Mouse (Mus musculus) hindbrain, embryonic 12.5 days (tissue): ENCODE measurements at regions not wholly inside any gene's neighbourhood (a gene's known extent, or its start where the extent isn't known, plus 50 kb on each side); places are given as distances from the start of the nearest gene placed in this dataset.
A peak's percentile ranks its signal among the peaks of the same experiment; 100 is the strongest.

Experiments
- ATAC-seq: fragments of 200-750 bp; cut with Nextera tagmentation; 2 replicates; pipeline ENCODE4 v1.8.0; 2017; ENCODE audit warnings: moderate TSS enrichment; ENCODE audit not compliant: low FRiP score
- H3K27ac ChIP-seq: fragments of 300-500 bp; sonication (generic); 2 replicates; pipeline ENCODE4 v1.5.1; 2016; ENCODE audit warnings: mild to moderate bottlenecking
- H3K27me3 ChIP-seq: fragments of 300-500 bp; sonication (generic); 2 replicates; pipeline ENCODE4 v1.6.1; 2016; ENCODE audit warnings: mild to moderate bottlenecking
- H3K36me3 ChIP-seq: fragments of 300-500 bp; sonication (generic); 2 replicates; pipeline ENCODE4 v1.6.1; 2016; ENCODE audit warnings: mild to moderate bottlenecking
- H3K4me1 ChIP-seq: fragments of 300-500 bp; sonication (generic); 2 replicates; pipeline ENCODE4 v1.6.1; 2016
- H3K4me2 ChIP-seq: fragments of 300-500 bp; sonication (generic); replicated peaks from 2 replicates; pipeline ENCODE4 v1.6.1; 2016; ENCODE audit warnings: mild to moderate bottlenecking
- H3K4me3 ChIP-seq: fragments of 300-500 bp; sonication (generic); 2 replicates; pipeline ENCODE4 v1.5.1; 2016; ENCODE audit warnings: mild to moderate bottlenecking
- H3K9ac ChIP-seq: fragments of 300-500 bp; sonication (generic); 2 replicates; pipeline ENCODE4 v1.6.1; 2016; ENCODE audit warnings: mild to moderate bottlenecking, moderate library complexity
- H3K9me3 ChIP-seq: fragments of 300-500 bp; sonication (generic); replicated peaks from 2 replicates; pipeline ENCODE4 v1.6.1; 2016; ENCODE audit warnings: mild to moderate bottlenecking
- WGBS: fragments of 180-500 bp; shearing (Covaris S2); methylation state at CpG from one replicate; pipeline ENCODE4 v1.1.7; 2016; 5-methylcytosine and 5-hydroxymethylcytosine counted together

DNA sequence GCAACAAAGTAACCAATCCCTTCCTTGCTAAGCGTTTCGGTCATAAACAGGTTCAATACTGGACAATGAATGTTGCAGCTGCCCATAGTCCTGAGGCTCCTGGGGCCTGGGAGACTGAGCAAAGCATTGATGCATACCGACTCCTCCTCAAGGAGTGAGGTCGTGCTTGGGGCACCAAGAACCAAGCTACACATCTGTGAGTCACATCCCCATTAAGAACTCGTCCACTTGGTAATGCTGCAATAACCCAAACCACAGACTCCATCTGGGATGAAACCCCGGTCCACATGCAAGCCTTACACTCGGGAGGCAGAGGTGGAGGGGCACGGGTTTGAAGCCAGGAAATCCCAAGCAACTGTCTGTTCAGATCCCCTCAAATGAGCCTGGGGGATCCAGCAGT, 85.3 kb upstream of the Ctnnb1 start:
- Histone ChIP-seq H3K9me3 (no peaks in the 10 kb centered on the region), H3K4me2 (no peak overlapping the region), H3K27me3 (no peaks in the 10 kb centered on the region), H3K9ac (no peak overlapping the region), H3K4me1 (no peaks in the 10 kb centered on the region), H3K36me3 (no peaks in the 10 kb centered on the region), H3K27ac (no peak overlapping the region), H3K4me3 (no peak overlapping the region)
- ATAC-seq, result no peak
- WGBS, result 77% methylated on average over 8 of the region's 8 CpGs

DNA sequence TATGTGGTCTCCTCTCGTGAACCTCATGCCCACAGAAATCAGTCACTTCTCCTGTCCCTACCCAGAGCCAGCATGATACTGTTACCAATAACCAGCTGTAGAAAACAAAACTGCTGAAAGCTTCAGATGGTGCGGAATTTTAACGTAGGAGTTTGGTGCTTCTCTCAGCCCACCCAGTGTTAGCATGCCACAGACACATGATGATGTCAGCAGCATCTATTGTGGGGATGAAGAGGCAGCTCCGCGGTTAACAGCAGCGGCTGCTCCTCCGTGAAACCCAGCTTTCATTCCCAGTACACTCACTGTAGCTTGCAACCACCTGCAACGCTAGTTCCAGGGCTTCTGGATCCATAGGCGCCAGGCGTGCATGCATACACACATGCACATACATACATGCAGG, 83.5 kb upstream of the Ctnnb1 start:
- Histone ChIP-seq H3K4me3 (no peak overlapping the region), H3K9me3 (no peaks in the 10 kb centered on the region), H3K36me3 (no peaks in the 10 kb centered on the region), H3K9ac (no peak overlapping the region), H3K27ac (no peak overlapping the region), H3K27me3 (no peaks in the 10 kb centered on the region), H3K4me2 (no peak overlapping the region), H3K4me1 (0 out of 2 replicates have a peak, but pooled peaks cover 3% of the 10 kb centered on the region)
- WGBS, result 83% methylated on average over 10 of the region's 10 CpGs
- ATAC-seq, result no peak

DNA sequence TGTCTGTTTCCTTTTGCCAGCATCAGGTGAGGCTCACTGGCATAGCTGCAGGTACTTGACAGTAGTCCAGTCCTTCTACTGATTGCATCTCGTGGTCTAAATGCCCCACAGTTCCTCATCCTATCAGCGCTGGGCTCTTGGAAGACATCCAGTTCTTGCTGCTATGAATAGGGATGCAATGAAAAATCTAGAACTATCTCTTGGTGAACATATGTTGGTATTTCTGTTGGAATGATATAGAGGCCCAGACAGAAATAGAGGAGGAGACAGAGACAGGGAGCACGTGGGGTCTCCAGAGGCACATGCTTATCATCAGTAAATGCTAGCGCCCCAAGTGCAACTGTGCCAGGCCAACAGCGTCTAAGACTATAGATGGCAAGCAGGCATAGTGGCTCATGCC, 81.4 kb upstream of the Ctnnb1 start:
- ATAC-seq, result no peak
- 0 out of 2 replicates have a peak, but pooled peaks cover 3% of the 10 kb centered on the region for H3K4me1 ChIP-seq
- no peaks in the 10 kb centered on the region for H3K36me3 ChIP-seq
- H3K27me3 ChIP-seq, result no peaks in the 10 kb centered on the region
- WGBS, result 91% methylated on average over 5 of the region's 5 CpGs
- no peak overlapping the region for H3K4me3 ChIP-seq
- no peak overlapping the region for H3K4me2 ChIP-seq
- H3K27ac ChIP-seq, result no peak overlapping the region
- no peak overlapping the region for H3K9ac ChIP-seq
- H3K9me3 ChIP-seq, result no peaks in the 10 kb centered on the region

DNA sequence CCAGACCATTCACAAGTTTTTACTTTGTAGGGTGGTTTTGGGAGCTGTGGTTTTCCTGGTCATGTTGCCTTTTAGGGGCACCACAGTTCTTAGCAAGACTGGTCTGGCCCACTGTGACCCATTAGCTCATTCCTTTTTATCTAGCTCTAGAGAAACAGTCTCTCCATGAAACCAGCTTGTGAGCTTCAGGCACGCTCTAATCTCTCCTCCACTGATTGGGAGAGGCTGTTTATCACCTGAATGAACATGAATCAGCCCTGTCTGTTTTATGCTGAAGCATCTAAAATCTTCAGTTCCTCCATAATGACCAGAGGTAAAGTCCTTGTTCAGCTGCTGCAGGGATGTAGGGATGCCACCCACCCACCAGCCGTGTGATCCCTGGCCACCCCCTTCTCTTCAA, 80.1 kb upstream of the Ctnnb1 start:
- H3K9me3 ChIP-seq, result no peaks in the 10 kb centered on the region
- H3K27ac ChIP-seq, result no peak overlapping the region
- H3K27me3 ChIP-seq, result no peaks in the 10 kb centered on the region
- no peak overlapping the region for H3K4me2 ChIP-seq
- no peaks in the 10 kb centered on the region for H3K36me3 ChIP-seq
- peaks cover 8% of the 10 kb centered on the region; the same call in 1 of the 2 replicates for H3K4me1 ChIP-seq
- 71% methylated on average over 2 of the region's 2 CpGs for WGBS
- no peak overlapping the region for H3K4me3 ChIP-seq
- H3K9ac ChIP-seq, result no peak overlapping the region
- ATAC-seq, result no peak

DNA sequence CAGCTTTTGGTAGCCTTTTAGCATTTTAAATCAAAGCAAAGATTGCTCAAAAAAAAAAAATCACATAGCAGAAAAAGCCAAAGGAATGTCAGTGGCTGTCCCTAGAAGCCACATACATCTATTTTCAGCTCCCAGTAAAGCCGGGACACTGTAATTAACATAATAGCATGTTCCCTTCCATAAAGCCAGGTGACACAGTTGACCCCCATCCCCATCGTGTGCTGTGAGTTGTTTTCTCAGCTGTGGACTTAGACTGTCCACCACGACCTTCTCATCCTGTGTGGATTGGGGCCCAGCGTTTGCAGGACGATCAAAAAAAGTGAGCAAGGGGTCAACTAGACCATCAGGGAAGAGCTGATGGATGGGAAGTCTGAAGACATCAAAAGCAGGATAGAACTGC, 78.9 kb upstream of the Ctnnb1 start:
- Histone ChIP-seq H3K4me3 (no peak overlapping the region), H3K27ac (no peak overlapping the region), H3K36me3 (no peaks in the 10 kb centered on the region), H3K9me3 (no peaks in the 10 kb centered on the region), H3K4me1 (peaks cover 11% of the 10 kb centered on the region; the same call in 1 of the 2 replicates), H3K9ac (no peak overlapping the region), H3K27me3 (no peaks in the 10 kb centered on the region), H3K4me2 (no peak overlapping the region)
- ATAC-seq, result no peak
- WGBS, result 63% methylated on average over 5 of the region's 5 CpGs

DNA sequence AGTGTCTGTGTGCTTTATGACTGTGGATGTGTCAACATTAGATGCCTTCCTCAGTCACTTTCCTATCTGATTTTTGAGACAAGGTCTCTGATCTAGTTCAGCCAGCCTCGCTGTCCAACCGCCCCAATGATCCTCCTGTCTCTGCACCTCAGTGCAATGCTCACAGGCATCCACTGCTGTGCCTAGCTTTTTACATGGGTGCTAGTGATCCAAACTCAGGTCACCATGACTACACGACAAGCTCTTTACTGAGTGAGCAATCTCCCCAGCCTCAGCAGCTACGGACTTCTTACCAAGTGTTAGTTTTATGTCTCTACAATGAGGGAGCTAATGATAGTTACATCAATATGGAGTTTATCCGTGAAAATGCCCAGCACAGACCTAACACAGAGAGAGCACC, 77.1 kb upstream of the Ctnnb1 start:
- Histone ChIP-seq H3K9ac (no peak overlapping the region), H3K36me3 (no peaks in the 10 kb centered on the region), H3K27me3 (no peaks in the 10 kb centered on the region), H3K27ac (no peak overlapping the region), H3K9me3 (no peaks in the 10 kb centered on the region), H3K4me3 (no peak overlapping the region), H3K4me2 (no peak overlapping the region), H3K4me1 (peaks cover 15% of the 10 kb centered on the region; the same call in 1 of the 2 replicates)
- WGBS, result 88% methylated on average over 5 of the region's 5 CpGs
- no peak for ATAC-seq

DNA sequence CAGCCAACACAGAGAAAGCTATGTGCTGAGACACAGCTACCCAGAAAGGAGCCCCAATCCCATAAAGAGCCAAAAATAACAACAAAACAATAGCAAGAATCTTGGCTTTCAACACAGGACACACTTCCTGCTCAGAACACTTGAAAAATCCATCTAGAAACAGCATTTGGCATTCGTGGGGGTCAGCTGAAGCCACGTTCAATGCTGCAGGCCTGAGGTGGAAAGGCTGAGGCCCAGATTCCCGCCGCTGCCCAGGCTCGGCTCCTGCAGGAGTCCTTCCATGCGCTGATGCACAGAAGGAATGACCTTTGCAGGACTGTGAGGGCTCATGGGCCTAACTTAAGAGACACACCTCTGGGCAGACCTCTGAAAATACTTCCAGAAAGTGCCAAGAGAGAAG, 76.4 kb upstream of the Ctnnb1 start:
- H3K4me2 ChIP-seq, result no peak overlapping the region
- no peak overlapping the region for H3K27ac ChIP-seq
- no peaks in the 10 kb centered on the region for H3K36me3 ChIP-seq
- peaks cover 15% of the 10 kb centered on the region; the same call in 1 of the 2 replicates for H3K4me1 ChIP-seq
- H3K4me3 ChIP-seq, result no peak overlapping the region
- no peaks in the 10 kb centered on the region for H3K27me3 ChIP-seq
- H3K9ac ChIP-seq, result no peak overlapping the region
- no peak for ATAC-seq
- WGBS, result 59% methylated on average over 6 of the region's 6 CpGs
- no peaks in the 10 kb centered on the region for H3K9me3 ChIP-seq

DNA sequence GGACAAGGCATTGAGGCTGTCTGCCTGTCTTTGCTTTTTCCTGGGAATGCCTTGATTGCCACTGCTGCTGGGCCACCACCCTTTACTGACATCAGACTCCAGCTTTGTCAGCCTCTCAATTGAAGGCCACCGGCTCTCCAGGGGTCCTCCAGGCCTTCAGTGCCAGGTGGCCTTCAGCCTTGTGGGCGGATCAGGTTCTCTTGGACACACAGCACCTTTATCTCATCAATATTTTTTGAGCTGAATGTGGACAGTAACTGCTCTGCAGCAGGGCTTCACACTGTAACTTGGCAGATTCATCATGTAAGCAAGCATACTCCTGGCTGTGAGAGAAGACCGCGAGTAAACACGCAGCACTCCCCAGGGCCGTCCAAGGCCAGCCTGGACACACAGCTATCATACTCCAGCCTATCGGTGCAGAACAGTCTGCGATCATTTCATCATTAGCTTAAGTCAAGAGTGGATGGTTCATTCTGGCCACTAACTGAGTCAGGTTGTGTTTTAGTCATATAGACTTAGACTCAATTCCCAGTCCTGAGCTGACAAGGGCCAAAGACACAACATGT, 75.9 kb upstream of the Ctnnb1 start:
- 88% methylated on average over 8 of the region's 8 CpGs for WGBS
- Histone ChIP-seq H3K4me3 (no peak overlapping the region), H3K9ac (no peak overlapping the region), H3K9me3 (no peaks in the 10 kb centered on the region), H3K4me1 (peaks cover 15% of the 10 kb centered on the region; the same call in 1 of the 2 replicates), H3K27me3 (no peaks in the 10 kb centered on the region), H3K36me3 (no peaks in the 10 kb centered on the region), H3K27ac (no peak overlapping the region), H3K4me2 (no peak overlapping the region)
- ATAC-seq, result no peak

DNA sequence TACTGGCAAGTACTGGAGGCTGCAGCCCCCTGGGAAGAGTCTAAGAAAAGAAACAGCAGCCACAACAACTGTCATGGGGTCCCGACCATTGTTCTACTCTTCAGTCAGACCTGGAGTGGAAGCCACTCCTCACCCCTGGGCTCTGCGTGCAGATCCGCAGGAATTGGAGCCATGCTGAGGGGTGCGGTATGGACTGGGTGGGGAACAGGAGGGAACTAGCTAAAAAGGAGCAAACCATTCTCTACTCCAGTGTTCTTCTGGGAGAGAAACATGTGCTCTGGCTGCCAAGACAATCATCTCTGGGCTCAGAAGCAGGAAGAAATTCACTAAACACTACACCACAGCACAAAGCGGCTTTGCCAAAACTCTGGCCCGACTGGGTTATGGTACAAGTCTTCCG, 74.7 kb upstream of the Ctnnb1 start:
- Histone ChIP-seq H3K9ac (no peak overlapping the region), H3K9me3 (no peaks in the 10 kb centered on the region), H3K4me2 (no peak overlapping the region), H3K4me1 (peaks cover 15% of the 10 kb centered on the region; the same call in 1 of the 2 replicates), H3K27me3 (no peaks in the 10 kb centered on the region), H3K4me3 (no peak overlapping the region), H3K27ac (no peak overlapping the region), H3K36me3 (no peaks in the 10 kb centered on the region)
- ATAC-seq, result no peak
- 59% methylated on average over 7 of the region's 7 CpGs for WGBS

DNA sequence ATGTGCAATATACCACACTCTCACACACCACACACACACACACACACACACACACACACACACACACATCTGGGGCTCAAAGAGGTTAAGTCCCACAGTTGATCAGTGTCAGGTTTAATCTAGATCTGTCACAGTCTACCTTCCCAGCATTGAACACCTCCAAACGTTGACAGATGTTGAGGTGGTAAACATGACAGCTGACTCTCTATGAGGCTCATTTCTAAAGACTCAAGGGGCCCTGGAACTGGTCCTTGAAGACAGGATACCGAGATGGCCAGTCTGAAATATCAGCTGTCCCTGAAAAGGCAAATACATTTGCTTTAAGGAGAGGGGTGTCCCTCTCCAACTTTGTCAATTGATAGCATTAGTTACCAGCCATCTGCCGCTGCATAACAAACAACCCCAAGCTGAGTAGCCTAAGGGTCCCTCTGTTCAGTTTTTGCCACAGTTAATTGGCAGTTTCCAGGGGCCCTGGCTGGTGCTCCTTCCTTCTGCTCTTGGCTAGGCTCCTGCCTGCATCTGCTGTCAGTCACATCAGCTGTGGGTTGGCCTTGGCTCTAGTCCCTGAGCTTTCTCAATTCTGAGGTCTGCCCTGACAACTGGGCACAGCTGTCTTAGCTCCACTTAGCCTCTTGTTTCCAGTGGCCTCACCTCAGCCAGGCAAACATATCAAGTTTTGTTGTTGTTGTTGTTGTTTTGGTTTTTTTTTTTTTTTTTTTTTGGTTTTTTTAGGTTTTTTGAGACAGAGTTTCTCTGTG, 73.5 kb upstream of the Ctnnb1 start:
- no peaks in the 10 kb centered on the region for H3K27me3 ChIP-seq
- H3K9ac ChIP-seq, result no peak overlapping the region
- whole genome bisulfite sequencing, result 52% methylated on average over 3 of the region's 3 CpGs
- no peaks in the 10 kb centered on the region for H3K36me3 ChIP-seq
- H3K9me3 ChIP-seq, result no peaks in the 10 kb centered on the region
- H3K4me2 ChIP-seq, result no peak overlapping the region
- H3K27ac ChIP-seq, result peak overlapping the region; percentile 7; the same call in 1 of the 2 replicates
- ATAC-seq, result peak; percentile 19; the same call in 1 of the 2 replicates
- no peak overlapping the region for H3K4me3 ChIP-seq
- peaks cover 13% of the 10 kb centered on the region; the same call in 1 of the 2 replicates for H3K4me1 ChIP-seq

DNA sequence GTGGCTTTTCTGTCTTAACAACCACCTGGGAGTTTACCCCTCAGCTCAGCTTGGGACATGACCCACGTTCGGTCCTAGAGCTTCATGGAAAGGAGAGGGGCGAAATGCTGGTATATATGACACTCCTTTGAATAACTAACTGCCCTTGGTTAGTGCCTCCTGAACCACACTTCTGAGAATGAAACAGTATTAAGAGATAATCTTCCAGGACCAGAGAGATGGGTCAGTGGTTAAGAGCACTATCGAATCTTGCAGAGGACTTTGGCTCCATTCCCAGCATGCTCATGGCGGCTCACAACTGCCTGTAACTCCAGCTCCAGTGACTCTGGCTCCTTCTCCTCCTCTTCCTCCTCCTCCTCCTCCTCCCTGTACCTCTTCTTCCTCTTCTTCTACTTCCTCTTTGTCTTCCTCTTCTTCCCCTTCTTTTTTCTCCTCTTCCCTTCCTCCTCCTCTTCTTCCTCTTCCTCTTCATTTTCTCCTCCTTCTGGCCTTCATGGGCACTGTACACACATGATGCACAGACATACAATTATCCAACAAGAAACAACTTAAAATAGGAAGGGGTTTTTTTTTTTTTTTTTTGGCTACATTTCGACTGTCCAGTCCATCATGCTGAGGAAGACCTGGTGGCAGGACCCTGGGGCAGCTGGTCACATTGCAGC, 71.0 kb upstream of the Ctnnb1 start:
- Histone ChIP-seq H3K27ac (no peak overlapping the region), H3K9me3 (no peaks in the 10 kb centered on the region), H3K27me3 (0 out of 2 replicates have a peak, but pooled peaks cover 1% of the 10 kb centered on the region), H3K4me2 (no peak overlapping the region), H3K4me1 (peaks cover 25% of the 10 kb centered on the region), H3K9ac (no peak overlapping the region), H3K4me3 (no peak overlapping the region), H3K36me3 (no peaks in the 10 kb centered on the region)
- no peak for ATAC-seq
- 91% methylated on average over 6 of the region's 6 CpGs for WGBS

DNA sequence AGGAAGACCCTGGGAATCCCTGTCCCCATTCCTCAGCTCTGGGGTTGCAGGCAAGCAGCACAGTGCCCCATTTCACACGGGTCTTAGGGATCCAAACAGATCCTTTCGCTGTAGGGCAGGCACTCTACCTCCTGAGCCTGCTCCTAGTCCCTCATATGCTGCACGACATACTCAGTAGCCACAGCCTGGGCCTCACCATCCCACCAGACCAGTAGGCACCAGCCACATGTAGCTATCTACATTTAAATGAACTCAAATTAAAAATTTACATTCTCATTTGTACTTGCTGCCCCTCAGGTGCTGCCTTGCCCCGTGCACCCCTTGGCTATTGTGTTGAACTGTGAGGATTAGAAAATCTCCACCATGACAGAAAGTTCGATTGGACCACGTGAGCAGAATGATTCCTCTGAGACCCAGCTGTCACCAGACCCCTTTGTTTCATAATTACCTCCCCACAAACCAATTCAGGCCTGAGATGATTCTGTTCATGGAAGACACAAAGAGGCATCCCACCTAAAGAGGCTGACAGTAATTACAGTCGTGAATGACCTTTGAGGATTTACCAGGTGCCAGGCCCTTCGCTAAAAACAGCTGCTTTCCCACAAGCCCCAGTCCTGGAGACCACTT, 67.9 kb upstream of the Ctnnb1 start:
- Histone ChIP-seq H3K9me3 (no peaks in the 10 kb centered on the region), H3K27me3 (0 out of 2 replicates have a peak, but pooled peaks cover 3% of the 10 kb centered on the region), H3K27ac (peak overlapping the region; percentile 66), H3K4me3 (no peak overlapping the region), H3K4me1 (peaks cover 25% of the 10 kb centered on the region), H3K4me2 (no peak overlapping the region), H3K9ac (no peak overlapping the region), H3K36me3 (no peaks in the 10 kb centered on the region)
- WGBS, result 39% methylated on average over 8 of the region's 8 CpGs
- ATAC-seq, result peak; percentile 72
